Mouse (Mus musculus) bone marrow, adult 2 months (tissue): ENCODE results near the gene Slit2. TPM values are rescaled to one million over a fixed set of nuclear protein-coding genes. Genes with fewer than 3 reads are reported as not detected.

Experiments used
- H3K27ac ChIP-seq: fragments of 200-500 bp; 2 replicates; pipeline ENCODE4 v1.5.1; 2012; ENCODE audit warnings: low read depth, mild to moderate bottlenecking, control low read depth, inconsistent platforms, low read length; ENCODE audit not compliant: control insufficient read depth, poor library complexity, insufficient read depth
- H3K4me1 ChIP-seq: fragments of 200-500 bp; 2 replicates; pipeline ENCODE4 v1.6.1; 2011; ENCODE audit warnings: low read length; ENCODE audit not compliant: control insufficient read depth, insufficient read depth
- H3K4me3 ChIP-seq: fragments of 200-500 bp; replicated peaks from 2 replicates; pipeline ENCODE3; 2011; ENCODE audit warnings: mild to moderate bottlenecking, low read depth, low read length, control low read depth; ENCODE audit not compliant: control insufficient read depth
- CTCF ChIP-seq: fragments of 200-500 bp; IDR thresholded peaks from 2 replicates; pipeline ENCODE4 v1.5.1; 2011; ENCODE audit warnings: low read length, control low read depth; ENCODE audit not compliant: control insufficient read depth, insufficient read depth
- POLR2A ChIP-seq: fragments of 200-500 bp; IDR thresholded peaks from 2 replicates; pipeline ENCODE4 v1.6.1; 2011; ENCODE audit warnings: low read depth, mild to moderate bottlenecking, control low read depth, low read length, borderline replicate concordance; ENCODE audit not compliant: control insufficient read depth
- WGBS: fragments of 180-500 bp; shearing (Covaris S2); methylation state at CpG from one replicate; pipeline ENCODE4 v1.1.7; 2018; 5-methylcytosine and 5-hydroxymethylcytosine counted together
- polyA plus RNA-seq: library from polyadenylated mRNA; stranded (reverse); fragments of >200 nt; gene quantifications from 2 replicates; pipeline ENCODE4 v1.2.4, GENCODE M21; 2011; ENCODE audit warnings: low replicate concordance; ENCODE audit not compliant: missing spikeins, insufficient read depth, insufficient read length

The Slit2 gene
- polyA plus RNA-seq, 1 experiment, result 9.9 TPM

DNA sequence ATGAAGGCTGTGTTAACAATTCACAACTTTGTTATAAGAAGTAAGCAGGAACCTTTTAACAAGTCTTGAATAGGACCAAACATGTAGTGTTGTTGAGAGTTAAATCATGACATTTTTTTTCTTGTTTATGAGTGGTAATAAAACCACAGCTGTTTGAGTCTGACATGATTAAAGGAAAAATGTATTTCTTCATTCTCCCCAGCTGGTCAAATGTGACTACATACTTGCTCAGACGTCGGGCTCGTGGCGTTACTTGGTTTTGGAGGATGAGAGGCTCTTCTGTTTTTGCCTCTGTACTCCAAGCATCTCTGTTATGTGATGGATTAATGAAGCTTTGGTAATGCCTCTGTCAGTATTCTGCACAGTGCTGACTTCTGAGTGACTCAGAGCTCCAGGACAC is 40.5 kb downstream of the Slit2 start:
- H3K27ac ChIP-seq, result no peak overlapping the region
- TF ChIP-seq CTCF, result no peak
- TF ChIP-seq POLR2A, result no peak
- H3K4me1 ChIP-seq, result no peaks in the 10 kb centered on the region
- no peak overlapping the region for H3K4me3 ChIP-seq
- 85% methylated on average over 4 of the region's 4 CpGs for WGBS

GRCm38 (mm10) chr5:48034875-48035274 is 51.9 kb downstream of the Slit2 start:
- no peak overlapping the region for H3K27ac ChIP-seq
- no peak for TF ChIP-seq POLR2A
- 75% methylated on average over 1 of the region's 1 CpGs for WGBS
- no peaks in the 10 kb centered on the region for H3K4me1 ChIP-seq
- no peak overlapping the region for H3K4me3 ChIP-seq

- H3K27ac ChIP-seq, result no peak overlapping the region
- WGBS, result 8% methylated on average over 5 of the region's 5 CpGs
- no peak for TF ChIP-seq CTCF
- TF ChIP-seq POLR2A, result no peak
- H3K4me3 ChIP-seq, result no peak overlapping the region
- no peaks in the 10 kb centered on the region for H3K4me1 ChIP-seq
Measured at GRCm38 (mm10) chr5:48038033-48038432, 55.1 kb downstream of the Slit2 start.

DNA sequence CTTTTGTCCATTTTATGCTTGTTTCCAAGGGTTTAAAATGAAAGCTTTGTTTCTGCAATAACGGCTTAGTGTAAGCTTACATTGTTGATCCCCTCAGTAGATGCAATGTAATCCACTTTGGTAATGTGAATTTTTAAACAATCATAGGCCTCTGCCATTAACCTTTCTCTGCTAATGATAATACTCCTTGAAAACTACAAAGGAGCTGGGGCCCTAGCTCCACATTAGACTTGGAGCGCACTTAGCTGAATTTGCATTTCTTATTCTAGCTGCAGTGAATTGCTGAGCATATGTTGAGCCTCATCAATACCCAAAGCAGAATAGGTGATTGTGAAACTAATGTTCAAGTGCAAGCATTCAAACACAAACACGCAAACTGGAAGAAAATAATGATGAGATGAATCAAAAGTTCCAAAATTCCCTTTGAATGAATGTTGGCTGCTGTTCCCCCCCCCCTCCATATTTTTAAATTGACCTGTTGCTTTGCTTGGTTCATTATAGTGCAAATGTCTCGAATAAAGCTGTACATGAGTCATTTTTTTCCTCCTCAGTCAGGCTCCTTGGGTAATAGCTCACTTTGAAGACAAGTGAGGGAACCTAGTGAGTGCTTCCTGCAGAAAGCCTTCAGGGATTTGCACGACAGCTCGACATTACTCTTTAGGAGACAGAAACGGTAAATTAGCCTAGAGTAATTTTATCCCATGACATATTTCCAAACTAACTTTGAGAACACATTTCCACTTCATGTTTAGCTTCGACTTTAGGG is 66.2 kb downstream of the Slit2 start:
- no peak overlapping the region for H3K27ac ChIP-seq
- 71% methylated on average over 8 of the region's 8 CpGs for WGBS

GRCm38 (mm10) chr5:48050637-48051314 is 67.8 kb downstream of the Slit2 start:
- no peak overlapping the region for H3K27ac ChIP-seq
- no peaks in the 10 kb centered on the region for H3K4me1 ChIP-seq
- H3K4me3 ChIP-seq, result no peak overlapping the region
- WGBS, result 83% methylated on average over 5 of the region's 5 CpGs
- TF ChIP-seq POLR2A (no peak), CTCF (no peak)

More for the DNA sequence above, 66.2 kb downstream of the Slit2 start:
- H3K4me3 ChIP-seq, result no peak overlapping the region
- no peaks in the 10 kb centered on the region for H3K4me1 ChIP-seq
- TF ChIP-seq CTCF, result no peak
- no peak for TF ChIP-seq POLR2A

DNA sequence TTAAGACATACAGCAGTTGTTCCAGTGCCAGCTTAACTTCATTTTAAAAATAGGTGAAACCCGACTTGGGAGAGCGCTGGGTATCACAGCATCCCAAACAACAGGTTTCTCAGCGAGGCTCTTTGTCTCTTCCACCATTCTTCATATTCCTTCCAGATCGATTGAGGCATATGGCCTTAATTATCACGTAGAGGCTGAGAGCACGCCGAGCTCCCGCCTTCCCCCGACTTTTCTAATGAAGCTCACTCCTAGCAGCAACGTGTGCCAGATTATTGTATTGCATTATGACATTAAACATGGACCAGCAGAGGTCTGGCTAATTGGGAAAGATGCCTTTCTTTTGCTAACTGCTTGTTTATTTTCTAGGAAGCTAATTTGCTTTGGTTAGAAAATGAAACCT is 75.7 kb downstream of the Slit2 start:
- WGBS, result 82% methylated on average over 10 of the region's 10 CpGs
- Histone ChIP-seq H3K4me3 (no peak overlapping the region), H3K27ac (no peak overlapping the region), H3K4me1 (no peaks in the 10 kb centered on the region)
- TF ChIP-seq CTCF (no peak), POLR2A (no peak)

- TF ChIP-seq CTCF (no peak), POLR2A (no peak)
- 71% methylated on average over 2 of the region's 2 CpGs for WGBS
- H3K4me1 ChIP-seq, result no peaks in the 10 kb centered on the region
- H3K4me3 ChIP-seq, result no peak overlapping the region
- no peak overlapping the region for H3K27ac ChIP-seq
Measured at GRCm38 (mm10) chr5:48060715-48061114, 77.8 kb downstream of the Slit2 start.

- WGBS, result 48% methylated on average over 1 of the region's 1 CpGs
- TF ChIP-seq CTCF (no peak), POLR2A (no peak)
- Histone ChIP-seq H3K27ac (no peak overlapping the region), H3K4me3 (no peak overlapping the region), H3K4me1 (no peaks in the 10 kb centered on the region)
Measured at GRCm38 (mm10) chr5:48078730-48079129, 95.8 kb downstream of the Slit2 start.
